Comparison of ENCODE assay signal across 8 mouse cellular contexts in genomic region chr1:21271343-21272055, GRCm38 (mm10). TPM values are rescaled to one million over a fixed set of nuclear protein-coding genes. Genes with fewer than 3 reads are reported as not detected.
DNase-seq lines count a peak whose midpoint lies in the region; ATAC-seq and TF ChIP-seq lines count a peak whose summit lies in the region.

No protein-coding gene starts in this region.

- H3K36me3 ChIP-seq in forebrain, embryonic 15.5 days = no peaks in the 10 kb centered on the region
- H3K36me3 ChIP-seq in neural tube, embryonic 14.5 days (ENCODE audit: control insufficient read depth, insufficient read depth, low read length) = no peaks in the 10 kb centered on the region
- no peaks in the 10 kb centered on the region for H3K36me3 ChIP-seq in testis, adult 2 months (ENCODE audit: control insufficient read depth, insufficient read depth, low read length)

- H3K4me3 ChIP-seq in forebrain, embryonic 15.5 days = peak overlapping the region; percentile 24
- no peak overlapping the region for H3K4me3 ChIP-seq in neural tube, embryonic 14.5 days (ENCODE audit: low read depth, low read length)
- peak overlapping the region; percentile 71 for H3K4me3 ChIP-seq in testis, adult 2 months (ENCODE audit: control insufficient read depth, low read depth, low read length)

- DNase-seq in ES-CJ7 (ENCODE audit: low read depth, low spot score) = peak; percentile 84
- DNase-seq in heart, postnatal 36 days = peak; percentile 80 to 87
- DNase-seq in layer of hippocampus, adult 11-12 months (ENCODE audit: low spot score) = peak; percentile 74
- peak; percentile 77 to 85 for DNase-seq in lung, adult 18-20 months

- WGBS in forebrain, embryonic 15.5 days = 24% methylated on average over 18 of the region's 18 CpGs
- WGBS in neural tube, embryonic 14.5 days = 22% methylated on average over 18 of the region's 18 CpGs

- peak; percentile 75 for TF ChIP-seq CTCF in testis, adult 2 months (IDR thresholded peaks at IDR 0.05; ENCODE audit: control insufficient read depth, insufficient read depth, insufficient replicate concordance, low read depth, low read length)

- 0 out of 2 replicates have a peak, but pooled peaks have one; percentile 32 for ATAC-seq in cerebellum, adult (ENCODE audit: insufficient number of reproducible peaks, low FRiP score, low TSS enrichment)
- peak; percentile 79 for ATAC-seq in forebrain, embryonic 15.5 days (replicated peaks)
- peak; percentile 86 for ATAC-seq in neural tube, embryonic 14.5 days (ENCODE audit: low read depth)

- H3K9me3 ChIP-seq in forebrain, embryonic 15.5 days = no peaks in the 10 kb centered on the region
- H3K9me3 ChIP-seq in neural tube, embryonic 14.5 days (ENCODE audit: control insufficient read depth, low read length) = no peaks in the 10 kb centered on the region

- H3K27me3 ChIP-seq in forebrain, embryonic 15.5 days = no peaks in the 10 kb centered on the region
- no peaks in the 10 kb centered on the region for H3K27me3 ChIP-seq in neural tube, embryonic 14.5 days (ENCODE audit: control insufficient read depth, insufficient read depth, low read length)
- H3K27me3 ChIP-seq in testis, adult 2 months (ENCODE audit: control insufficient read depth, insufficient read depth, low read length) = no peaks in the 10 kb centered on the region

- peaks cover 5% of the 10 kb centered on the region; the same call in 1 of the 2 replicates for H3K4me1 ChIP-seq in forebrain, embryonic 15.5 days
- H3K4me1 ChIP-seq in neural tube, embryonic 14.5 days (ENCODE audit: control insufficient read depth, insufficient read depth, low read length) = no peaks in the 10 kb centered on the region
- H3K4me1 ChIP-seq in testis, adult 2 months (ENCODE audit: control insufficient read depth, insufficient read depth, low read length) = peaks cover 4% of the 10 kb centered on the region; the same call in 1 of the 2 replicates

- H3K27ac ChIP-seq in forebrain, embryonic 15.5 days (replicated peaks) = no peak overlapping the region
- H3K27ac ChIP-seq in neural tube, embryonic 14.5 days (ENCODE audit: low read depth, low read length) = no peak overlapping the region
- no peak overlapping the region for H3K27ac ChIP-seq in testis, adult 2 months (ENCODE audit: control insufficient read depth, insufficient read depth, low read depth, low read length)

- peak overlapping the region; percentile 39 for H3K4me2 ChIP-seq in forebrain, embryonic 15.5 days (replicated peaks)
- H3K4me2 ChIP-seq in neural tube, embryonic 14.5 days (ENCODE audit: low read depth, low read length) = peak overlapping the region; percentile 40

- H3K9ac ChIP-seq in forebrain, embryonic 15.5 days (replicated peaks) = no peak overlapping the region
- no peak overlapping the region for H3K9ac ChIP-seq in neural tube, embryonic 14.5 days (replicated peaks; ENCODE audit: low read depth, low read length)

- no peak for TF ChIP-seq POLR2A in testis, adult 2 months (IDR thresholded peaks at IDR 0.05; ENCODE audit: control insufficient read depth, low read depth, low read length)

- intact Hi-C loops in heart, postnatal 36 days (cut with DNase I) = loop anchor here (1.0 to 5.0 kb wide), 4 partner anchors 53 to 334 kb away; partner anchors contain the start of gene Tmem14a

RNA-seq across cellular contexts. Expression of gene Gsta3, which starts 31.1 kb away (rescaled TPM):
- 0.31 and 0.40 TPM in 2 replicates for polyA plus RNA-seq in forebrain, embryonic 15.5 days (2015; fragmentation: Nextera tagmentation; extraction: Ambion mirVana)
- 10 to 100 TPM in 1 of 2 experiments, 1 to 10 TPM in 1; 9.1 to 11.5 TPM for total RNA-seq in heart, postnatal 36 days (2021)
- polyA plus RNA-seq in neural tube, embryonic 14.5 days (2014; fragmentation: Nextera tagmentation; extraction: Ambion mirVana) = 0.37 and 0.73 TPM in 2 replicates
- polyA plus RNA-seq in testis, adult 2 months (2012; rRNA removed) = 14.8 and 15.7 TPM in 2 replicates

RNA-seq across cellular contexts. Expression of gene Tmem14a, which starts 53.1 kb away (rescaled TPM):
- 16.9 and 17.7 TPM in 2 replicates for polyA plus RNA-seq in forebrain, embryonic 15.5 days (2015; fragmentation: Nextera tagmentation; extraction: Ambion mirVana)
- 1 to 10 TPM; 1.5 to 3.2 TPM for total RNA-seq in heart, postnatal 36 days (2021)
- 19.3 and 20.4 TPM in 2 replicates for polyA plus RNA-seq in neural tube, embryonic 14.5 days (2014; fragmentation: Nextera tagmentation; extraction: Ambion mirVana)
- polyA plus RNA-seq in testis, adult 2 months (2012; rRNA removed) = 0.74 and 1.1 TPM in 2 replicates

Comparison
In these comparisons a context has a peak if more than half of its experiments do, and no peak if none do; other contexts are left out.
1. ATAC-seq: peak in every context shown above with its lines; median percentile 86 in neural tube, embryonic 14.5 days; 79 in forebrain, embryonic 15.5 days; 32 in cerebellum, adult.